Mouse (Mus musculus) heart, postnatal 0 days (tissue): ENCODE results near the gene Thoc3. TPM values are rescaled to one million over a fixed set of nuclear protein-coding genes. Genes with fewer than 3 reads are reported as not detected.

ENCODE experiments used
- ATAC-seq: fragments of 200-750 bp; cut with Nextera tagmentation; 2 replicates; pipeline ENCODE4 v1.8.0; 2017; ENCODE audit warnings: low read depth, moderate number of reproducible peaks, moderate library complexity; ENCODE audit not compliant: insufficient read depth
- DNase-seq: peaks from one replicate; pipeline ENCODE4 v3.0.0-alpha.2; 2016; ENCODE audit warnings: low spot score
- H3K27ac ChIP-seq: fragments of 300-500 bp; sonication (generic); 2 replicates; pipeline ENCODE4 v1.5.1; 2014; ENCODE audit warnings: low read depth, mild to moderate bottlenecking
- H3K27me3 ChIP-seq: fragments of 300-500 bp; sonication (generic); 2 replicates; pipeline ENCODE4 v1.6.1; 2014; ENCODE audit warnings: low read length, mixed read lengths; ENCODE audit not compliant: control insufficient read depth, insufficient read depth
- H3K36me3 ChIP-seq: fragments of 300-500 bp; sonication (generic); replicated peaks from 2 replicates; pipeline ENCODE4 v1.6.1; 2014; ENCODE audit warnings: low read length, mixed read lengths; ENCODE audit not compliant: control insufficient read depth, insufficient read depth
- H3K4me1 ChIP-seq: fragments of 300-500 bp; sonication (generic); 2 replicates; pipeline ENCODE4 v1.6.1; 2014; ENCODE audit warnings: antibody characterized with exemption; ENCODE audit not compliant: control insufficient read depth, insufficient read depth
- H3K4me2 ChIP-seq: fragments of 300-500 bp; sonication (generic); 2 replicates; pipeline ENCODE4 v1.6.1; 2014; ENCODE audit warnings: low read depth, mild to moderate bottlenecking, low read length, moderate library complexity
- H3K4me3 ChIP-seq: fragments of 300-500 bp; sonication (generic); 2 replicates; pipeline ENCODE4 v1.5.1; 2014; ENCODE audit warnings: low read depth, low read length
- H3K9ac ChIP-seq: fragments of 300-500 bp; sonication (generic); replicated peaks from 2 replicates; pipeline ENCODE4 v1.6.1; 2014; ENCODE audit warnings: low read depth, low read length, mixed read lengths
- H3K9me3 ChIP-seq: fragments of 300-500 bp; sonication (generic); replicated peaks from 2 replicates; pipeline ENCODE4 v1.6.1; 2016; ENCODE audit warnings: low read length; ENCODE audit not compliant: control insufficient read depth
- CTCF ChIP-seq: IDR thresholded peaks from 2 replicates; pipeline ENCODE4 v1.5.1; 2016; ENCODE audit warnings: antibody characterized with exemption, control low read depth, low read depth
- EP300 ChIP-seq: IDR thresholded peaks from 2 replicates; pipeline ENCODE4 v1.6.1; 2016; ENCODE audit warnings: antibody characterized with exemption, low read depth
- WGBS: fragments of 180-500 bp; shearing (Covaris S2); extraction: QIAGEN DNeasy Blood & Tissue Kit; methylation state at CpG from one replicate; pipeline ENCODE4 v1.1.7; 2014; 5-methylcytosine and 5-hydroxymethylcytosine counted together
- polyA plus RNA-seq: library from polyadenylated mRNA; unstranded; fragments of >200 nt; fragmentation: Nextera tagmentation; extraction: Ambion mirVana; gene quantifications from 2 replicates; pipeline ENCODE4 v1.2.1, GENCODE M21; 2015
- total RNA-seq: library from RNA; depleted of rRNA; stranded (reverse); fragments of >200 nt; gene quantifications from 2 replicates; pipeline ENCODE4 v1.2.3, GENCODE M21; 2014; ENCODE audit warnings: low replicate concordance

Thoc3 gene
- total and polyA plus RNA-seq, 2 experiments from 2014 or later = 32.9 to 51.5 TPM

- ATAC-seq (no peak), DNase-seq (no peak)
- H3K36me3 ChIP-seq = peaks cover 64% of the 10 kb centered on the region
- no peak overlapping the region for H3K9ac ChIP-seq
- no peak overlapping the region for H3K27ac ChIP-seq
- no peak overlapping the region for H3K4me2 ChIP-seq
- H3K4me3 ChIP-seq = no peak overlapping the region
- no peaks in the 10 kb centered on the region for H3K9me3 ChIP-seq
- 63% methylated on average over 2 of the region's 2 CpGs for WGBS
- no peak for TF ChIP-seq EP300
- peak; percentile 41 for TF ChIP-seq CTCF
- no peaks in the 10 kb centered on the region for H3K4me1 ChIP-seq
- H3K27me3 ChIP-seq = no peaks in the 10 kb centered on the region
Observed at GRCm38 (mm10) chr13:54457062-54457461, 11.6 kb downstream of the Thoc3 start.

DNA sequence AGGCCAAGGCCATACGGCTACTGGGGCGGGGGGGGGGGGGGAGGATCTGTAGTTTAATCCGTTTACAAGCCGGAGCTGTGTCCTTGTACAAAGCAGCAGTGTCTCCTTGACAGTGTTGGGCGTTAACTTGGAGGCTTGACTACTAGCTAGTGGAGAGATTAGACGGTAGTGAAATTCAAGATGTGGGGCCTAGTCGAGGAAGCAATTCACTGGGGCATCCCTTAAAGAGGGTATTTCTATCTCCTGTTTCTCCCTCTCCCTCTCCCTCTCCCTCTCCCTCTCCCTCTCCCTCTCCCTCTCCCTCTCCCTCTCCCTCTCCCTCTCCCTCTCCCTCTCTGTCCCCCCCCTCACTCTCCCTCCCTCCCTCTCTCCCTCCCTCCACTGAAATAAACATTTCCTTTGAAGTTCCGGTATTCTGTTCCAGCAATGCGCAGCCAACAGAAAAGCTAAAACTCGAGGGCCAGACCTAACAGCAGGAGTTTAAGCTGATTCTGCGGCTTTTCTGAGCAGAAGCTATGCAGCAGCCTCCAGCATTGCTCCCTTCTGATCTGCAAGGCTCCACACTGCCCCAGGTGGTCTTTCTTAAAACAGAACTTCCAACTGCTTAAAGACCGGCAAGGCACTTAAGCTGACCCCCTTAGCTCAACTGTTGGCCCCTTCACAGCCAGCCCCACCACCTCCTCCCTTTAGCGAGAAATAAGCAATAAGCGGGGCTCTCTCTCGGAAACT, 21.0 kb downstream of the Thoc3 start:
- peak; percentile 54 for DNase-seq

GRCm38 (mm10) chr13:54446686-54447495, 21.8 kb downstream of the Thoc3 start:
- Histone ChIP-seq H3K9me3 (no peaks in the 10 kb centered on the region), H3K36me3 (no peaks in the 10 kb centered on the region), H3K4me3 (no peak overlapping the region), H3K27ac (no peak overlapping the region), H3K27me3 (peaks cover 4% of the 10 kb centered on the region; the same call in 1 of the 2 replicates), H3K9ac (no peak overlapping the region), H3K4me1 (no peaks in the 10 kb centered on the region), H3K4me2 (no peak overlapping the region)
- DNase-seq = peak; percentile 63
- ATAC-seq = peak; percentile 75; the same call in 1 of the 2 replicates
- TF ChIP-seq CTCF (peak; percentile 98), EP300 (no peak)
- 32% methylated on average over 19 of the region's 19 CpGs for WGBS

More for the DNA sequence above, 21.0 kb downstream of the Thoc3 start:
- no peak overlapping the region for H3K4me3 ChIP-seq
- H3K9me3 ChIP-seq = no peaks in the 10 kb centered on the region
- 2% methylated on average over 14 of the region's 15 CpGs for WGBS
- TF ChIP-seq EP300 (no peak), CTCF (peak; percentile 45)
- H3K36me3 ChIP-seq = no peaks in the 10 kb centered on the region
- H3K9ac ChIP-seq = no peak overlapping the region
- peaks cover 4% of the 10 kb centered on the region; the same call in 1 of the 2 replicates for H3K27me3 ChIP-seq
- ATAC-seq = 0 out of 2 replicates have a peak, but pooled peaks have one; percentile 41
- no peak overlapping the region for H3K27ac ChIP-seq
- H3K4me1 ChIP-seq = no peaks in the 10 kb centered on the region
- no peak overlapping the region for H3K4me2 ChIP-seq

DNA sequence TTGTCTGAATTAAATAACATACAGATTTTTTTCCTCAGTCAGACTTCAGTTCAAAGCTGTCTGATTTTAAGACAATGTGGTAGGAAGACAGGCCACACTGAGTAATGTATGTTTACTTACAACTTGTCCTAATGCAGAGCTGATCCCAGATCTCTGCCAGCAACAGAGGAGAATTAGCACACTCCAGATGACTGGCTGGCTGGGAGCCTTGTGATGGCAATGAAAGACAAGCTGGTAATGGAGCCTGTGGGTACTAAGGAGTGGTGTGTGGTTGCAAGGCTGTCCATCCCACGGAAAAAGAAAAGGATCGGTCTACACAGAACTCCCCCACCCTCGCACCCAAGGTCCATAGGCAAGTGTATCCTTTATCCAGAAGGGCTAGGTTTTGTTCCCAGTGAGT, 25.0 kb downstream of the Thoc3 start:
- Histone ChIP-seq H3K4me3 (no peak overlapping the region), H3K9me3 (no peaks in the 10 kb centered on the region), H3K4me2 (no peak overlapping the region), H3K4me1 (no peaks in the 10 kb centered on the region), H3K9ac (no peak overlapping the region), H3K27ac (no peak overlapping the region), H3K36me3 (no peaks in the 10 kb centered on the region), H3K27me3 (peaks cover 4% of the 10 kb centered on the region; the same call in 1 of the 2 replicates)
- ATAC-seq (no peak), DNase-seq (no peak)
- 87% methylated on average over 3 of the region's 3 CpGs for WGBS
- no peak for TF ChIP-seq EP300
- no peak for TF ChIP-seq CTCF

GRCm38 (mm10) chr13:54439912-54440311, 28.7 kb downstream of the Thoc3 start:
- DNase-seq (no peak), ATAC-seq (no peak)
- H3K9me3 ChIP-seq = no peaks in the 10 kb centered on the region
- no peaks in the 10 kb centered on the region for H3K4me1 ChIP-seq
- no peaks in the 10 kb centered on the region for H3K27me3 ChIP-seq
- WGBS = 61% methylated on average over 7 of the region's 7 CpGs
- H3K36me3 ChIP-seq = no peaks in the 10 kb centered on the region
- TF ChIP-seq CTCF = no peak
- TF ChIP-seq EP300 = no peak
- no peak overlapping the region for H3K9ac ChIP-seq
- H3K27ac ChIP-seq = no peak overlapping the region
- no peak overlapping the region for H3K4me2 ChIP-seq
- H3K4me3 ChIP-seq = no peak overlapping the region
